Mouse (Mus musculus): ENCODE data around the gene Rtn4rl1. TPM values are rescaled to one million over a fixed set of nuclear protein-coding genes. Genes with fewer than 3 reads are reported as not detected.
A peak's percentile ranks its signal among the peaks of the same experiment; 100 is the strongest.
"Not testable (repeated sequence)": the region's sequence is repeated elsewhere in the genome, so short reads cannot be mapped to it uniquely, and the experiment has no call there.

The Rtn4rl1 gene
- polyA plus RNA-seq, 1 experiment from 2014 or later: 12.7 TPM

GRCm38 (mm10) chr11:75280066-75280410, 86.5 kb downstream of the Rtn4rl1 start:
- 36% methylated on average over 5 of the region's 5 CpGs for WGBS (ENCODE audit: insufficient replicate concordance)
- 0 out of 2 replicates have a peak overlapping the region, but pooled peaks have one; percentile 68 for H3K4me2 ChIP-seq
- peak overlapping the region; percentile 60; the same call in 1 of the 2 replicates for H3K9ac ChIP-seq (ENCODE audit: low read depth, low read length)

GRCm38 (mm10) chr11:75280435-75281001, 86.9 kb downstream of the Rtn4rl1 start:
- no peak for ATAC-seq (replicated peaks; ENCODE audit: insufficient number of reproducible peaks, low FRiP score, low TSS enrichment)
- peaks cover 15% of the 10 kb centered on the region for H3K27me3 ChIP-seq (ENCODE audit: control insufficient read depth, insufficient read depth, low read length)
- no peaks in the 10 kb centered on the region for H3K9me3 ChIP-seq (replicated peaks; ENCODE audit: control insufficient read depth, low read length)
- H3K4me3 ChIP-seq (ENCODE audit: low read depth, low read length): no peak overlapping the region
- H3K27ac ChIP-seq (ENCODE audit: low read depth, low read length): no peak overlapping the region; the same call in 1 of the 2 replicates
- H3K9ac ChIP-seq (ENCODE audit: low read depth, low read length): 0 out of 2 replicates have a peak overlapping the region, but pooled peaks have one; percentile 34
- WGBS (ENCODE audit: insufficient replicate concordance): 57% methylated on average over 5 of the region's 5 CpGs
- peaks cover 50% of the 10 kb centered on the region for H3K4me1 ChIP-seq (ENCODE audit: control insufficient read depth, insufficient read depth, low read length)
- H3K36me3 ChIP-seq (ENCODE audit: control insufficient read depth, insufficient read depth, low read length): no peaks in the 10 kb centered on the region
- H3K4me2 ChIP-seq: no peak overlapping the region

More at GRCm38 (mm10) chr11:75280066-75280410, 86.5 kb downstream of the Rtn4rl1 start:
- ATAC-seq (replicated peaks; ENCODE audit: insufficient number of reproducible peaks, low FRiP score, low TSS enrichment): no peak
- Histone ChIP-seq H3K27ac (ENCODE audit: low read depth, low read length) (peak overlapping the region; percentile 46), H3K9me3 (replicated peaks; ENCODE audit: control insufficient read depth, low read length) (no peaks in the 10 kb centered on the region), H3K36me3 (ENCODE audit: control insufficient read depth, insufficient read depth, low read length) (no peaks in the 10 kb centered on the region), H3K4me3 (ENCODE audit: low read depth, low read length) (no peak overlapping the region), H3K27me3 (ENCODE audit: control insufficient read depth, insufficient read depth, low read length) (peaks cover 15% of the 10 kb centered on the region), H3K4me1 (ENCODE audit: control insufficient read depth, insufficient read depth, low read length) (peaks cover 55% of the 10 kb centered on the region)

- Histone ChIP-seq H3K27ac (ENCODE audit: low read depth, low read length) (no peak overlapping the region), H3K27me3 (ENCODE audit: control insufficient read depth, insufficient read depth, low read length) (peaks cover 15% of the 10 kb centered on the region), H3K4me1 (ENCODE audit: control insufficient read depth, insufficient read depth, low read length) (peaks cover 50% of the 10 kb centered on the region), H3K9ac (ENCODE audit: low read depth, low read length) (peak overlapping the region; percentile 58), H3K9me3 (replicated peaks; ENCODE audit: control insufficient read depth, low read length) (no peaks in the 10 kb centered on the region), H3K36me3 (ENCODE audit: control insufficient read depth, insufficient read depth, low read length) (no peaks in the 10 kb centered on the region), H3K4me3 (ENCODE audit: low read depth, low read length) (peak overlapping the region; percentile 19), H3K4me2 (peak overlapping the region; percentile 58)
- 9% methylated on average over 29 of the region's 29 CpGs for WGBS (ENCODE audit: insufficient replicate concordance)
- no peak for ATAC-seq (replicated peaks; ENCODE audit: insufficient number of reproducible peaks, low FRiP score, low TSS enrichment)
These were observed 88.0 kb downstream of the Rtn4rl1 start for GRCm38 (mm10) chr11:75281380-75282256.

GRCm38 (mm10) chr11:75282496-75283120, 89.0 kb downstream of the Rtn4rl1 start:
- H3K4me1 ChIP-seq (ENCODE audit: control insufficient read depth, insufficient read depth, low read length): peaks cover 50% of the 10 kb centered on the region
- peaks cover 15% of the 10 kb centered on the region for H3K27me3 ChIP-seq (ENCODE audit: control insufficient read depth, insufficient read depth, low read length)
- H3K36me3 ChIP-seq (ENCODE audit: control insufficient read depth, insufficient read depth, low read length): no peaks in the 10 kb centered on the region
- H3K9ac ChIP-seq (ENCODE audit: low read depth, low read length): 0 out of 2 replicates have a peak overlapping the region, but pooled peaks have one; percentile 43
- H3K4me3 ChIP-seq (ENCODE audit: low read depth, low read length): peak overlapping the region; percentile 2; the same call in 1 of the 2 replicates
- ATAC-seq (replicated peaks; ENCODE audit: insufficient number of reproducible peaks, low FRiP score, low TSS enrichment): no peak
- 8% methylated on average over 13 of the region's 13 CpGs for WGBS (ENCODE audit: insufficient replicate concordance)
- H3K4me2 ChIP-seq: peak overlapping the region; percentile 58
- H3K9me3 ChIP-seq (replicated peaks; ENCODE audit: control insufficient read depth, low read length): no peaks in the 10 kb centered on the region
- no peak overlapping the region for H3K27ac ChIP-seq (ENCODE audit: low read depth, low read length)

- ATAC-seq (replicated peaks; ENCODE audit: insufficient number of reproducible peaks, low FRiP score, low TSS enrichment); H3K9me3 ChIP-seq (replicated peaks; ENCODE audit: control insufficient read depth, low read length); H3K4me3 ChIP-seq (ENCODE audit: low read depth, low read length); H3K9ac ChIP-seq (ENCODE audit: low read depth, low read length); H3K4me2 ChIP-seq; H3K36me3 ChIP-seq (ENCODE audit: control insufficient read depth, insufficient read depth, low read length); H3K27ac ChIP-seq (ENCODE audit: low read depth, low read length): not testable (repeated sequence)
- WGBS (ENCODE audit: insufficient replicate concordance): 65% methylated on average over 3 of the region's 3 CpGs
- Histone ChIP-seq H3K27me3 (ENCODE audit: control insufficient read depth, insufficient read depth, low read length) (peaks cover 15% of the 10 kb centered on the region), H3K4me1 (ENCODE audit: control insufficient read depth, insufficient read depth, low read length) (peaks cover 56% of the 10 kb centered on the region)
These were observed 90.2 kb downstream of the Rtn4rl1 start for GRCm38 (mm10) chr11:75283784-75284183.

GRCm38 (mm10) chr11:75285893-75286467, 92.4 kb downstream of the Rtn4rl1 start:
- no peak overlapping the region for H3K9ac ChIP-seq (ENCODE audit: low read depth, low read length)
- H3K4me1 ChIP-seq (ENCODE audit: control insufficient read depth, insufficient read depth, low read length): peaks cover 44% of the 10 kb centered on the region
- H3K27me3 ChIP-seq (ENCODE audit: control insufficient read depth, insufficient read depth, low read length): peaks cover 15% of the 10 kb centered on the region
- peak overlapping the region; percentile 23; the same call in 1 of the 2 replicates for H3K27ac ChIP-seq (ENCODE audit: low read depth, low read length)
- no peak for ATAC-seq (replicated peaks; ENCODE audit: insufficient number of reproducible peaks, low FRiP score, low TSS enrichment)
- no peaks in the 10 kb centered on the region for H3K9me3 ChIP-seq (replicated peaks; ENCODE audit: control insufficient read depth, low read length)
- H3K4me3 ChIP-seq (ENCODE audit: low read depth, low read length): no peak overlapping the region
- H3K4me2 ChIP-seq: no peak overlapping the region
- no peaks in the 10 kb centered on the region for H3K36me3 ChIP-seq (ENCODE audit: control insufficient read depth, insufficient read depth, low read length)
- 31% methylated on average over 4 of the region's 4 CpGs for WGBS (ENCODE audit: insufficient replicate concordance)

- ATAC-seq (replicated peaks; ENCODE audit: insufficient number of reproducible peaks, low FRiP score, low TSS enrichment): no peak
- Histone ChIP-seq H3K9ac (ENCODE audit: low read depth, low read length) (no peak overlapping the region), H3K36me3 (ENCODE audit: control insufficient read depth, insufficient read depth, low read length) (no peaks in the 10 kb centered on the region), H3K4me2 (no peak overlapping the region), H3K27me3 (ENCODE audit: control insufficient read depth, insufficient read depth, low read length) (peaks cover 10% of the 10 kb centered on the region), H3K27ac (ENCODE audit: low read depth, low read length) (no peak overlapping the region), H3K4me3 (ENCODE audit: low read depth, low read length) (no peak overlapping the region), H3K4me1 (ENCODE audit: control insufficient read depth, insufficient read depth, low read length) (peaks cover 40% of the 10 kb centered on the region), H3K9me3 (replicated peaks; ENCODE audit: control insufficient read depth, low read length) (no peaks in the 10 kb centered on the region)
- WGBS (ENCODE audit: insufficient replicate concordance): 79% methylated on average over 4 of the region's 4 CpGs
These were observed 93.3 kb downstream of the Rtn4rl1 start for GRCm38 (mm10) chr11:75286868-75287267.

GRCm38 (mm10) chr11:75287940-75288339, 94.4 kb downstream of the Rtn4rl1 start:
- ATAC-seq (replicated peaks; ENCODE audit: insufficient number of reproducible peaks, low FRiP score, low TSS enrichment): no peak
- peaks cover 40% of the 10 kb centered on the region for H3K4me1 ChIP-seq (ENCODE audit: control insufficient read depth, insufficient read depth, low read length)
- no peaks in the 10 kb centered on the region for H3K9me3 ChIP-seq (replicated peaks; ENCODE audit: control insufficient read depth, low read length)
- H3K4me2 ChIP-seq: no peak overlapping the region; the same call in 1 of the 2 replicates
- peaks cover 10% of the 10 kb centered on the region for H3K27me3 ChIP-seq (ENCODE audit: control insufficient read depth, insufficient read depth, low read length)
- no peaks in the 10 kb centered on the region for H3K36me3 ChIP-seq (ENCODE audit: control insufficient read depth, insufficient read depth, low read length)
- no peak overlapping the region for H3K9ac ChIP-seq (ENCODE audit: low read depth, low read length)
- peak overlapping the region; percentile 73 for H3K27ac ChIP-seq (ENCODE audit: low read depth, low read length)
- WGBS (ENCODE audit: insufficient replicate concordance): 56% methylated on average over 10 of the region's 10 CpGs
- H3K4me3 ChIP-seq (ENCODE audit: low read depth, low read length): no peak overlapping the region
